Mouse (Mus musculus) intestine, embryonic 16.5 days (tissue): ENCODE measurements around the gene Fitm2. TPM values are rescaled to one million over a fixed set of nuclear protein-coding genes. Genes with fewer than 3 reads are reported as not detected.

Experiments used
- ATAC-seq: fragments of 200-750 bp; cut with Nextera tagmentation; 2 replicates; pipeline ENCODE4 v1.8.0; 2017; ENCODE audit warnings: moderate TSS enrichment, moderate library complexity
- H3K27ac ChIP-seq: fragments of 300-500 bp; sonication (generic); 2 replicates; pipeline ENCODE4 v1.5.1; 2014; ENCODE audit warnings: mild to moderate bottlenecking, low read length
- H3K27me3 ChIP-seq: fragments of 300-500 bp; sonication (generic); replicated peaks from 2 replicates; pipeline ENCODE4 v1.6.1; 2014; ENCODE audit warnings: low read length, control low read depth, mixed read lengths; ENCODE audit not compliant: control insufficient read depth, insufficient read depth
- H3K36me3 ChIP-seq: fragments of 300-500 bp; sonication (generic); 2 replicates; pipeline ENCODE4 v1.6.1; 2014; ENCODE audit warnings: low read length, control low read depth; ENCODE audit not compliant: control insufficient read depth, insufficient read depth
- H3K4me1 ChIP-seq: fragments of 300-500 bp; sonication (generic); 2 replicates; pipeline ENCODE4 v1.6.1; 2014; ENCODE audit warnings: low read length, control low read depth, mixed read lengths; ENCODE audit not compliant: control insufficient read depth, insufficient read depth
- H3K4me2 ChIP-seq: fragments of 300-500 bp; sonication (generic); 2 replicates; pipeline ENCODE4 v1.6.1; 2014; ENCODE audit warnings: low read depth, low read length, control low read depth
- H3K4me3 ChIP-seq: fragments of 300-500 bp; sonication (generic); 2 replicates; pipeline ENCODE4 v1.5.1; 2014; ENCODE audit warnings: mild to moderate bottlenecking, low read length
- H3K9ac ChIP-seq: fragments of 300-500 bp; sonication (generic); 2 replicates; pipeline ENCODE4 v1.6.1; 2014; ENCODE audit warnings: low read depth, low read length
- H3K9me3 ChIP-seq: fragments of 300-500 bp; sonication (generic); 2 replicates; pipeline ENCODE4 v1.6.1; 2016; ENCODE audit warnings: low read length, control low read depth; ENCODE audit not compliant: control insufficient read depth
- WGBS: fragments of 180-500 bp; shearing (Covaris S2); extraction: QIAGEN DNeasy Blood & Tissue Kit; methylation state at CpG from one replicate; pipeline ENCODE4 v1.1.7; 2014; 5-methylcytosine and 5-hydroxymethylcytosine counted together
- polyA plus RNA-seq: library from polyadenylated mRNA; unstranded; fragments of >200 nt; fragmentation: Nextera tagmentation; extraction: Ambion mirVana; gene quantifications from 2 replicates; pipeline ENCODE4 v1.2.1, GENCODE M21; 2015

The Fitm2 gene
- polyA plus RNA-seq, result 10.4 and 10.6 TPM in 2 replicates

GRCm38 (mm10) chr2:163472466-163472851 lies at the start of gene Fitm2:
Gene Fitm2, minus strand, starts transcription at chr2:163472629.
- peak; percentile 95 for ATAC-seq
- peak within 1 kb of the TSS; percentile 65 for H3K27ac ChIP-seq
- peak within 1 kb of the TSS; percentile 89 for H3K4me2 ChIP-seq
- H3K4me3 ChIP-seq, result peak within 1 kb of the TSS; percentile 93
- peak within 1 kb of the TSS; percentile 91 for H3K9ac ChIP-seq
- peaks cover 6% of the 10 kb centered on the region for H3K36me3 ChIP-seq
- H3K27me3 ChIP-seq, result no peaks in the 10 kb centered on the region
- WGBS, result 0% methylated on average over 30 of the region's 30 CpGs
- peaks cover 9% of the 10 kb centered on the region for H3K4me1 ChIP-seq
- no peaks in the 10 kb centered on the region for H3K9me3 ChIP-seq

- H3K9me3 ChIP-seq, result no peaks in the 10 kb centered on the region
- H3K27me3 ChIP-seq, result no peaks in the 10 kb centered on the region
- peak within 1 kb of the TSS; percentile 86 for H3K27ac ChIP-seq
- WGBS, result 60% methylated on average over 10 of the region's 10 CpGs
- peak within 1 kb of the TSS; percentile 56 for H3K4me3 ChIP-seq
- peak; percentile 89 for ATAC-seq
- peaks cover 8% of the 10 kb centered on the region for H3K4me1 ChIP-seq
- no peaks in the 10 kb centered on the region for H3K36me3 ChIP-seq
- H3K9ac ChIP-seq, result peak within 1 kb of the TSS; percentile 75
- H3K4me2 ChIP-seq, result peak within 1 kb of the TSS; percentile 39
Observed at GRCm38 (mm10) chr2:163506300-163507004, 34.0 kb upstream of the Fitm2 start, which contains the start of gene Hnf4a. Gene Hnf4a, plus strand, starts transcription at chr2:163506808.

GRCm38 (mm10) chr2:163503191-163503590 lies 30.8 kb upstream of the Fitm2 start:
- Histone ChIP-seq H3K9me3 (no peaks in the 10 kb centered on the region), H3K27ac (peak overlapping the region; percentile 60; the same call in 1 of the 2 replicates), H3K27me3 (no peaks in the 10 kb centered on the region), H3K36me3 (no peaks in the 10 kb centered on the region), H3K4me3 (no peak overlapping the region), H3K9ac (no peak overlapping the region), H3K4me2 (peak overlapping the region; percentile 26; the same call in 1 of the 2 replicates), H3K4me1 (peaks cover 4% of the 10 kb centered on the region; the same call in 1 of the 2 replicates)
- WGBS, result 47% methylated on average over 7 of the region's 7 CpGs
- no peak; the same call in 1 of the 2 replicates for ATAC-seq

- H3K36me3 ChIP-seq, result no peaks in the 10 kb centered on the region
- no peak overlapping the region for H3K4me3 ChIP-seq
- no peaks in the 10 kb centered on the region for H3K27me3 ChIP-seq
- no peaks in the 10 kb centered on the region for H3K9me3 ChIP-seq
- H3K4me1 ChIP-seq, result peaks cover 4% of the 10 kb centered on the region; the same call in 1 of the 2 replicates
- no peak overlapping the region for H3K4me2 ChIP-seq
- ATAC-seq, result no peak
- H3K27ac ChIP-seq, result no peak overlapping the region
- WGBS, result 80% methylated on average over 2 of the region's 2 CpGs
- H3K9ac ChIP-seq, result no peak overlapping the region
Observed at GRCm38 (mm10) chr2:163502219-163502618, 29.8 kb upstream of the Fitm2 start.

GRCm38 (mm10) chr2:163494456-163494855 lies 22.0 kb upstream of the Fitm2 start:
- no peak overlapping the region for H3K4me2 ChIP-seq
- H3K9me3 ChIP-seq, result no peaks in the 10 kb centered on the region
- H3K4me1 ChIP-seq, result no peaks in the 10 kb centered on the region
- H3K4me3 ChIP-seq, result no peak overlapping the region
- no peaks in the 10 kb centered on the region for H3K36me3 ChIP-seq
- 41% methylated on average over 6 of the region's 6 CpGs for WGBS
- no peak for ATAC-seq
- H3K27ac ChIP-seq, result no peak overlapping the region
- no peaks in the 10 kb centered on the region for H3K27me3 ChIP-seq
- H3K9ac ChIP-seq, result no peak overlapping the region

GRCm38 (mm10) chr2:163493976-163494375 lies 21.5 kb upstream of the Fitm2 start:
- H3K36me3 ChIP-seq, result no peaks in the 10 kb centered on the region
- H3K4me3 ChIP-seq, result no peak overlapping the region
- H3K27me3 ChIP-seq, result no peaks in the 10 kb centered on the region
- H3K4me2 ChIP-seq, result no peak overlapping the region
- no peaks in the 10 kb centered on the region for H3K9me3 ChIP-seq
- H3K27ac ChIP-seq, result no peak overlapping the region
- no peaks in the 10 kb centered on the region for H3K4me1 ChIP-seq
- WGBS, result 19% methylated on average over 5 of the region's 5 CpGs
- 0 out of 2 replicates have a peak, but pooled peaks have one; percentile 45 for ATAC-seq
- no peak overlapping the region for H3K9ac ChIP-seq

GRCm38 (mm10) chr2:163493031-163493430 lies 20.6 kb upstream of the Fitm2 start:
- Histone ChIP-seq H3K36me3 (no peaks in the 10 kb centered on the region), H3K4me2 (no peak overlapping the region), H3K27me3 (no peaks in the 10 kb centered on the region), H3K9ac (no peak overlapping the region), H3K9me3 (no peaks in the 10 kb centered on the region), H3K27ac (no peak overlapping the region), H3K4me3 (no peak overlapping the region), H3K4me1 (no peaks in the 10 kb centered on the region)
- no peak for ATAC-seq
- WGBS, result 38% methylated on average over 5 of the region's 5 CpGs

- Histone ChIP-seq H3K4me1 (no peaks in the 10 kb centered on the region), H3K9me3 (no peaks in the 10 kb centered on the region), H3K4me3 (no peak within 1 kb of the TSS), H3K27ac (no peak within 1 kb of the TSS), H3K4me2 (no peak within 1 kb of the TSS), H3K36me3 (no peaks in the 10 kb centered on the region), H3K9ac (no peak within 1 kb of the TSS), H3K27me3 (no peaks in the 10 kb centered on the region)
- WGBS, result 83% methylated on average over 5 of the region's 5 CpGs
- ATAC-seq, result no peak
Observed at GRCm38 (mm10) chr2:163492018-163492417, 19.6 kb upstream of the Fitm2 start, which contains the start of gene R3hdml. Gene R3hdml, plus strand, starts transcription at chr2:163492318.

GRCm38 (mm10) chr2:163491351-163491750 lies 18.9 kb upstream of the Fitm2 start:
- H3K9ac ChIP-seq, result no peak overlapping the region
- no peaks in the 10 kb centered on the region for H3K36me3 ChIP-seq
- H3K27ac ChIP-seq, result no peak overlapping the region
- WGBS, result 54% methylated on average over 7 of the region's 7 CpGs
- no peaks in the 10 kb centered on the region for H3K27me3 ChIP-seq
- H3K4me3 ChIP-seq, result no peak overlapping the region
- H3K4me2 ChIP-seq, result no peak overlapping the region
- no peaks in the 10 kb centered on the region for H3K4me1 ChIP-seq
- no peak for ATAC-seq
- H3K9me3 ChIP-seq, result no peaks in the 10 kb centered on the region
